In the genomic region with DNA sequence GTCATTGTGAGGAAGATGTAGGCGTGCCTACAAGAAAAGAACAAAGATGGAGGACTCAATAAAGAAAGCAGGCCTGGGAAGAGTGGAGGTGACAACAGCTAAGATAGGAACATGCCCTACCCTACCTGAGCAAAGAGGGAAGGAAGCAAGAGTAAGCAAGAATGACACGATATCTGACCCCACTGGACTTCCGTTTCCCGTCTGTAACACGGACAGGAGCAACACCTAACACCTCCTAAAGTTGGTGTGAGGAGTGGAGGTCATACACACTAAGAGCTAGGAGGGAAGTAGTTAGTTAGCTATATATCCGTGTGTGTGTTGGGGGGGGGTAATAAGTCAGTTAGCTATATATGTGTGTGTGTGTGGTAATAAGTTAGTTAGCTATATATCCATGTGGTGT, we compare ENCODE assay signal across 18 mouse cellular contexts. TPM values are rescaled to one million over a fixed set of nuclear protein-coding genes. Genes with fewer than 3 reads are reported as not detected.
DNase-seq lines count a peak whose midpoint lies in the region; ATAC-seq and TF ChIP-seq lines count a peak whose summit lies in the region.
"Had no signal": no experiment of that assay in that cellular context is flagged by ENCODE, and none has a peak within 500 bp of the region (broad histone marks: within the 10 kb centered on the region; RNA-seq: fewer than 3 reads in every experiment).

No protein-coding gene starts in this region.

- H3K27me3 ChIP-seq in kidney, embryonic 16.5 days (ENCODE audit: insufficient read depth, low read length) = no peaks in the 10 kb centered on the region
- H3K27me3 ChIP-seq in E14TG2a.4 (ENCODE audit: insufficient read depth, low read length) = no peaks in the 10 kb centered on the region
- no peaks in the 10 kb centered on the region for H3K27me3 ChIP-seq in cerebellum, adult 2 months (ENCODE audit: control insufficient read depth, insufficient read depth, low read length)
- H3K27me3 ChIP-seq: neural tube, embryonic 13.5 days had no signal

- no peak overlapping the region for H3K4me2 ChIP-seq in kidney, embryonic 16.5 days (replicated peaks; ENCODE audit: low read depth, low read length)
- H3K4me2 ChIP-seq: heart, embryonic 11.5 days; neural tube, embryonic 13.5 days had no signal

- H3K9me3 ChIP-seq in kidney, embryonic 16.5 days (ENCODE audit: low read length) = no peaks in the 10 kb centered on the region
- H3K9me3 ChIP-seq in E14TG2a.4 (ENCODE audit: low read length) = no peaks in the 10 kb centered on the region
- H3K9me3 ChIP-seq: neural tube, embryonic 13.5 days had no signal

- DNase-seq in kidney, adult 18-20 months = no peak
- DNase-seq in cerebellum, adult 2 months = no peak
- DNase-seq in left cerebral cortex, adult 9 months (ENCODE audit: low spot score in 2 of 2) = no peak
- DNase-seq: cerebellum, postnatal 36 days; gastrocnemius, postnatal 14 days; heart, postnatal 4 days; retina, postnatal 1 day; thymus, adult 2 months had no signal

- peaks cover 53% of the 10 kb centered on the region for H3K4me1 ChIP-seq in kidney, embryonic 16.5 days (ENCODE audit: insufficient read depth, low read length)
- H3K4me1 ChIP-seq in E14TG2a.4 (replicated peaks; ENCODE audit: low read depth, low read length) = peaks cover 90% of the 10 kb centered on the region
- peaks cover 37% of the 10 kb centered on the region for H3K4me1 ChIP-seq in brown adipose tissue, adult 24 weeks (ENCODE audit: control insufficient read depth, insufficient read depth, insufficient read length, low read length)
- H3K4me1 ChIP-seq in cerebellum, adult 2 months (ENCODE audit: control insufficient read depth, insufficient read depth, low read length) = peaks cover 5% of the 10 kb centered on the region; the same call in 1 of the 2 replicates

- 0 out of 2 replicates have a peak overlapping the region, but pooled peaks have one; percentile 11 for H3K27ac ChIP-seq in kidney, embryonic 16.5 days (ENCODE audit: low read length)
- 0 out of 2 replicates have a peak overlapping the region, but pooled peaks have one; percentile 51 for H3K27ac ChIP-seq in brown adipose tissue, adult 24 weeks (replicated peaks; ENCODE audit: low read depth, low read length)
- no peak overlapping the region for H3K27ac ChIP-seq in cerebellum, adult 2 months (ENCODE audit: insufficient read depth, low read length)
- H3K27ac ChIP-seq: liver, embryonic 14.5 days; neural tube, embryonic 13.5 days had no signal

- no peak for TF ChIP-seq POLR2A in cerebellum, adult 2 months (IDR thresholded peaks at IDR 0.05; ENCODE audit: borderline replicate concordance, insufficient read depth, low read length)

- no peak overlapping the region for H3K9ac ChIP-seq in kidney, embryonic 16.5 days (replicated peaks; ENCODE audit: low read length)
- H3K9ac ChIP-seq: liver, embryonic 14.5 days; neural tube, embryonic 13.5 days had no signal

- ATAC-seq in kidney, embryonic 16.5 days (ENCODE audit: low FRiP score, low TSS enrichment) = no peak
- ATAC-seq in neutrophil, adult 5-6 weeks (ENCODE audit: extremely low read depth, insufficient number of reproducible peaks, low FRiP score, poor library complexity, severe bottlenecking) = peak; percentile 34; the same call in 1 of the 2 replicates
- ATAC-seq in frontal cortex, adult (ENCODE audit: low TSS enrichment) = no peak
- ATAC-seq: forebrain, embryonic 14.5 days; midbrain, embryonic 16.5 days had no signal

- WGBS in kidney, embryonic 16.5 days = 95% methylated on average over 6 of the region's 6 CpGs
- WGBS in cerebellum, adult 2 months = 95% methylated on average over 6 of the region's 6 CpGs

- no peak overlapping the region for H3K4me3 ChIP-seq in kidney, embryonic 16.5 days (ENCODE audit: low read length)
- H3K4me3 ChIP-seq in E14TG2a.4 (replicated peaks; ENCODE audit: low read length) = 0 out of 2 replicates have a peak overlapping the region, but pooled peaks have one; percentile 0
- no peak overlapping the region for H3K4me3 ChIP-seq in brown adipose tissue, adult 24 weeks (ENCODE audit: insufficient read depth, low read depth, low read length)
- no peak overlapping the region for H3K4me3 ChIP-seq in cerebellum, adult 2 months (replicated peaks; ENCODE audit: insufficient read depth, low read depth, low read length)
- H3K4me3 ChIP-seq: neural tube, embryonic 13.5 days had no signal

- no peak for TF ChIP-seq CTCF in E14TG2a.4 (conservative IDR thresholded peaks at IDR 0.05; ENCODE audit: low read length)
- TF ChIP-seq CTCF in cerebellum, adult 2 months (IDR thresholded peaks at IDR 0.05; ENCODE audit: borderline replicate concordance, insufficient read depth, low read depth, low read length) = no peak

- no peaks in the 10 kb centered on the region for H3K36me3 ChIP-seq in kidney, embryonic 16.5 days (ENCODE audit: insufficient read depth, low read length)
- no peaks in the 10 kb centered on the region for H3K36me3 ChIP-seq in E14TG2a.4 (ENCODE audit: insufficient read depth, low read length)
- H3K36me3 ChIP-seq: neural tube, embryonic 13.5 days had no signal

RNA-seq across cellular contexts. Expression of a gene that starts 47.4 kb away (rescaled TPM):
- polyA plus RNA-seq in kidney, embryonic 16.5 days (2015; fragmentation: Nextera tagmentation; extraction: Ambion mirVana) = 97.7 and 101 TPM in 2 replicates
- 27.3 and 27.9 TPM in 2 replicates for polyA plus RNA-seq in brown adipose tissue, adult 24 weeks (2012; ENCODE audit: insufficient read depth, insufficient read length, missing spikeins)
- total RNA-seq in neutrophil, adult 5-6 weeks (2017) = 756 and 768 TPM in 2 replicates
- polyA plus RNA-seq in cerebellum, adult 2 months (2012; rRNA removed) = 21.0 and 21.5 TPM in 2 replicates
